ENCODE assay signal across 8 mouse cellular contexts in genomic region chr15:82922755-82923154, GRCm38 (mm10).
DNase-seq lines count a peak whose midpoint lies in the region; ATAC-seq and TF ChIP-seq lines count a peak whose summit lies in the region.

No protein-coding gene starts in this region.

- H3K36me3 ChIP-seq in forebrain, embryonic 14.5 days (ENCODE audit: control insufficient read depth, insufficient read depth, low read length): no peaks in the 10 kb centered on the region
- H3K36me3 ChIP-seq in midbrain, embryonic 16.5 days (ENCODE audit: control insufficient read depth, insufficient read depth, low read length): no peaks in the 10 kb centered on the region

- peaks cover 36% of the 10 kb centered on the region for H3K4me1 ChIP-seq in cerebellum, adult 2 months (ENCODE audit: control insufficient read depth, insufficient read depth, low read length)
- peaks cover 80% of the 10 kb centered on the region for H3K4me1 ChIP-seq in forebrain, embryonic 14.5 days (ENCODE audit: control insufficient read depth, insufficient read depth, low read length)
- H3K4me1 ChIP-seq in midbrain, embryonic 16.5 days (ENCODE audit: control insufficient read depth, insufficient read depth, low read length): peaks cover 85% of the 10 kb centered on the region

- DNase-seq in cerebellum, adult 2 months: no peak
- DNase-seq in cerebellum, adult 11-12 months: no peak
- no peak for DNase-seq in layer of hippocampus, adult 2 months (ENCODE audit: low spot score in 2 of 2)
- no peak for DNase-seq in layer of hippocampus, postnatal 36 days
- DNase-seq in forebrain, embryonic 14.5 days (ENCODE audit: low spot score): no peak
- DNase-seq in retina, postnatal 1 day: no peak
- DNase-seq in frontal cortex, postnatal 25 days (ENCODE audit: low spot score in 2 of 2): no peak

- peak; percentile 39 for TF ChIP-seq CTCF in cerebellum, adult 2 months (IDR thresholded peaks at IDR 0.05; ENCODE audit: borderline replicate concordance, insufficient read depth, low read depth, low read length)
- peak; percentile 68 for TF ChIP-seq CTCF in layer of hippocampus, adult 2 months (conservative IDR thresholded peaks at IDR 0.05)

- ATAC-seq in forebrain, embryonic 14.5 days: no peak
- ATAC-seq in midbrain, embryonic 16.5 days: no peak

- no peaks in the 10 kb centered on the region for H3K9me3 ChIP-seq in forebrain, embryonic 14.5 days (replicated peaks; ENCODE audit: control insufficient read depth, low read length)
- no peaks in the 10 kb centered on the region for H3K9me3 ChIP-seq in midbrain, embryonic 16.5 days (replicated peaks; ENCODE audit: control insufficient read depth, low read length, poor library complexity, severe bottlenecking)

- no peak for TF ChIP-seq POLR2A in cerebellum, adult 2 months (IDR thresholded peaks at IDR 0.05; ENCODE audit: borderline replicate concordance, insufficient read depth, low read length)

- H3K4me3 ChIP-seq in cerebellum, adult 2 months (replicated peaks; ENCODE audit: insufficient read depth, low read depth, low read length): no peak overlapping the region
- H3K4me3 ChIP-seq in layer of hippocampus, adult 2 months: peak overlapping the region; percentile 28; the same call in 1 of the 2 replicates
- no peak overlapping the region for H3K4me3 ChIP-seq in forebrain, embryonic 14.5 days (ENCODE audit: low read depth, low read length)
- H3K4me3 ChIP-seq in midbrain, embryonic 16.5 days (ENCODE audit: low read depth, low read length): no peak overlapping the region

- H3K27ac ChIP-seq in cerebellum, adult 2 months (ENCODE audit: insufficient read depth, low read length): no peak overlapping the region
- peak overlapping the region; percentile 82 for H3K27ac ChIP-seq in layer of hippocampus, adult 2 months
- peak overlapping the region; percentile 84 for H3K27ac ChIP-seq in forebrain, embryonic 14.5 days (ENCODE audit: low read depth, low read length)
- peak overlapping the region; percentile 78 for H3K27ac ChIP-seq in midbrain, embryonic 16.5 days (ENCODE audit: low read length)

- no peaks in the 10 kb centered on the region; the same call in 1 of the 2 replicates for H3K27me3 ChIP-seq in cerebellum, adult 2 months (ENCODE audit: control insufficient read depth, insufficient read depth, low read length)
- H3K27me3 ChIP-seq in forebrain, embryonic 14.5 days (replicated peaks; ENCODE audit: control insufficient read depth, insufficient read depth, low read length): no peaks in the 10 kb centered on the region
- H3K27me3 ChIP-seq in midbrain, embryonic 16.5 days (ENCODE audit: control insufficient read depth, insufficient read depth, low read depth, low read length): no peaks in the 10 kb centered on the region

- 42% methylated on average over 4 of the region's 4 CpGs for WGBS in cerebellum, adult 2 months
- WGBS in forebrain, embryonic 14.5 days: 68% methylated on average over 4 of the region's 4 CpGs
- 59% methylated on average over 4 of the region's 4 CpGs for WGBS in midbrain, embryonic 16.5 days

- H3K4me2 ChIP-seq in forebrain, embryonic 14.5 days (ENCODE audit: low read length): no peak overlapping the region
- H3K4me2 ChIP-seq in midbrain, embryonic 16.5 days (ENCODE audit: low read length): peak overlapping the region; percentile 29; the same call in 1 of the 2 replicates

- no peak overlapping the region; the same call in 1 of the 2 replicates for H3K9ac ChIP-seq in forebrain, embryonic 14.5 days (ENCODE audit: low read length)
- peak overlapping the region; percentile 28; the same call in 1 of the 2 replicates for H3K9ac ChIP-seq in midbrain, embryonic 16.5 days (ENCODE audit: low read depth, low read length)
